Mouse (Mus musculus): ENCODE data around the gene Alox12. TPM values are rescaled to one million over a fixed set of nuclear protein-coding genes. Genes with fewer than 3 reads are reported as not detected.
A peak's percentile ranks its signal among the peaks of the same experiment; 100 is the strongest.

The Alox12 gene
- polyA plus RNA-seq (2015; fragmentation: Nextera tagmentation; extraction: Ambion mirVana): 1.2 and 1.7 TPM in 2 replicates

GRCm38 (mm10) chr11:70254931-70255531 lies at the start of gene Alox12:
TSS of gene Alox12 (minus strand) at chr11:70255353.
- no peak for ATAC-seq (ENCODE audit: low FRiP score, low read depth)
- Histone ChIP-seq H3K4me3 (peak within 1 kb of the TSS; percentile 19), H3K27me3 (peaks cover 48% of the 10 kb centered on the region), H3K27ac (replicated peaks) (no peak within 1 kb of the TSS), H3K4me2 (peak within 1 kb of the TSS; percentile 51), H3K4me1 (replicated peaks) (peaks cover 9% of the 10 kb centered on the region; the same call in 1 of the 2 replicates), H3K9ac (no peak within 1 kb of the TSS), H3K36me3 (no peaks in the 10 kb centered on the region), H3K9me3 (no peaks in the 10 kb centered on the region)
- under 1% methylated on average over 25 of the region's 25 CpGs for WGBS

GRCm38 (mm10) chr11:70302293-70302692 lies 47.1 kb upstream of the Alox12 start:
- no peaks in the 10 kb centered on the region for H3K36me3 ChIP-seq
- H3K27ac ChIP-seq (replicated peaks): no peak overlapping the region
- H3K9me3 ChIP-seq: no peaks in the 10 kb centered on the region
- no peaks in the 10 kb centered on the region for H3K4me1 ChIP-seq (replicated peaks)
- no peak overlapping the region for H3K4me2 ChIP-seq
- H3K9ac ChIP-seq: no peak overlapping the region
- H3K27me3 ChIP-seq: no peaks in the 10 kb centered on the region
- ATAC-seq (ENCODE audit: low FRiP score, low read depth): no peak
- H3K4me3 ChIP-seq: no peak overlapping the region
- WGBS: 83% methylated on average over 4 of the region's 4 CpGs

- Histone ChIP-seq H3K36me3 (no peaks in the 10 kb centered on the region), H3K4me2 (no peak overlapping the region), H3K9ac (no peak overlapping the region), H3K4me1 (replicated peaks) (no peaks in the 10 kb centered on the region), H3K27ac (replicated peaks) (no peak overlapping the region), H3K9me3 (no peaks in the 10 kb centered on the region), H3K4me3 (no peak overlapping the region), H3K27me3 (no peaks in the 10 kb centered on the region)
- 73% methylated on average over 12 of the region's 12 CpGs for WGBS
- no peak for ATAC-seq (ENCODE audit: low FRiP score, low read depth)
These were observed 42.8 kb upstream of the Alox12 start for GRCm38 (mm10) chr11:70297836-70298454.

GRCm38 (mm10) chr11:70297405-70297804 lies 42.3 kb upstream of the Alox12 start:
- Histone ChIP-seq H3K4me2 (no peak overlapping the region), H3K9ac (no peak overlapping the region), H3K27ac (replicated peaks) (no peak overlapping the region), H3K9me3 (no peaks in the 10 kb centered on the region), H3K4me3 (no peak overlapping the region), H3K27me3 (no peaks in the 10 kb centered on the region), H3K4me1 (replicated peaks) (no peaks in the 10 kb centered on the region), H3K36me3 (no peaks in the 10 kb centered on the region)
- 73% methylated on average over 4 of the region's 4 CpGs for WGBS
- no peak for ATAC-seq (ENCODE audit: low FRiP score, low read depth)

GRCm38 (mm10) chr11:70293881-70294280 lies 38.7 kb upstream of the Alox12 start:
- Histone ChIP-seq H3K9ac (no peak overlapping the region), H3K27ac (replicated peaks) (no peak overlapping the region), H3K4me2 (no peak overlapping the region), H3K4me1 (replicated peaks) (no peaks in the 10 kb centered on the region), H3K36me3 (no peaks in the 10 kb centered on the region), H3K4me3 (no peak overlapping the region), H3K9me3 (no peaks in the 10 kb centered on the region), H3K27me3 (no peaks in the 10 kb centered on the region)
- WGBS: 88% methylated on average over 6 of the region's 6 CpGs
- no peak for ATAC-seq (ENCODE audit: low FRiP score, low read depth)

- 91% methylated on average over 6 of the region's 6 CpGs for WGBS
- Histone ChIP-seq H3K9me3 (no peaks in the 10 kb centered on the region), H3K27ac (replicated peaks) (no peak overlapping the region), H3K4me1 (replicated peaks) (no peaks in the 10 kb centered on the region), H3K36me3 (no peaks in the 10 kb centered on the region), H3K4me3 (no peak overlapping the region), H3K27me3 (no peaks in the 10 kb centered on the region), H3K4me2 (no peak overlapping the region), H3K9ac (no peak overlapping the region)
- no peak for ATAC-seq (ENCODE audit: low FRiP score, low read depth)
These were observed 36.1 kb upstream of the Alox12 start for GRCm38 (mm10) chr11:70291235-70291634.

GRCm38 (mm10) chr11:70289236-70289635 lies 34.1 kb upstream of the Alox12 start:
- WGBS: 44% methylated on average over 6 of the region's 6 CpGs
- no peak for ATAC-seq (ENCODE audit: low FRiP score, low read depth)
- H3K27ac ChIP-seq (replicated peaks): no peak overlapping the region
- H3K4me2 ChIP-seq: no peak overlapping the region
- H3K4me3 ChIP-seq: no peak overlapping the region
- no peak overlapping the region for H3K9ac ChIP-seq
- H3K9me3 ChIP-seq: no peaks in the 10 kb centered on the region
- H3K4me1 ChIP-seq (replicated peaks): no peaks in the 10 kb centered on the region
- H3K36me3 ChIP-seq: no peaks in the 10 kb centered on the region
- H3K27me3 ChIP-seq: no peaks in the 10 kb centered on the region

GRCm38 (mm10) chr11:70288102-70288501 lies 32.9 kb upstream of the Alox12 start:
- Histone ChIP-seq H3K4me1 (replicated peaks) (no peaks in the 10 kb centered on the region), H3K9me3 (no peaks in the 10 kb centered on the region), H3K9ac (no peak overlapping the region), H3K4me2 (no peak overlapping the region), H3K4me3 (no peak overlapping the region), H3K27me3 (no peaks in the 10 kb centered on the region), H3K36me3 (no peaks in the 10 kb centered on the region), H3K27ac (replicated peaks) (no peak overlapping the region)
- no peak for ATAC-seq (ENCODE audit: low FRiP score, low read depth)
- WGBS: 89% methylated on average over 10 of the region's 10 CpGs

GRCm38 (mm10) chr11:70285686-70286085 lies 30.5 kb upstream of the Alox12 start:
- Histone ChIP-seq H3K9me3 (no peaks in the 10 kb centered on the region), H3K27ac (replicated peaks) (no peak overlapping the region), H3K36me3 (no peaks in the 10 kb centered on the region), H3K4me3 (no peak overlapping the region), H3K27me3 (no peaks in the 10 kb centered on the region), H3K4me2 (no peak overlapping the region), H3K9ac (no peak overlapping the region), H3K4me1 (replicated peaks) (no peaks in the 10 kb centered on the region)
- WGBS: 90% methylated on average over 5 of the region's 5 CpGs
- ATAC-seq (ENCODE audit: low FRiP score, low read depth): no peak

GRCm38 (mm10) chr11:70284757-70285156 lies 29.6 kb upstream of the Alox12 start:
- H3K9ac ChIP-seq: no peak overlapping the region
- no peak overlapping the region for H3K4me2 ChIP-seq
- ATAC-seq (ENCODE audit: low FRiP score, low read depth): no peak
- H3K27me3 ChIP-seq: no peaks in the 10 kb centered on the region
- no peaks in the 10 kb centered on the region for H3K4me1 ChIP-seq (replicated peaks)
- no peak overlapping the region for H3K4me3 ChIP-seq
- 85% methylated on average over 3 of the region's 3 CpGs for WGBS
- H3K36me3 ChIP-seq: no peaks in the 10 kb centered on the region
- no peak overlapping the region for H3K27ac ChIP-seq (replicated peaks)
- no peaks in the 10 kb centered on the region for H3K9me3 ChIP-seq

GRCm38 (mm10) chr11:70283666-70284065 lies 28.5 kb upstream of the Alox12 start:
- ATAC-seq (ENCODE audit: low FRiP score, low read depth): no peak

GRCm38 (mm10) chr11:70280441-70280840 lies 25.3 kb upstream of the Alox12 start:
- H3K4me3 ChIP-seq: no peak overlapping the region
- no peak overlapping the region for H3K27ac ChIP-seq (replicated peaks)
- H3K4me2 ChIP-seq: no peak overlapping the region
- no peaks in the 10 kb centered on the region for H3K27me3 ChIP-seq
- H3K4me1 ChIP-seq (replicated peaks): no peaks in the 10 kb centered on the region
- WGBS: 76% methylated on average over 3 of the region's 3 CpGs
- ATAC-seq (ENCODE audit: low FRiP score, low read depth): no peak
- H3K9ac ChIP-seq: no peak overlapping the region
- H3K36me3 ChIP-seq: no peaks in the 10 kb centered on the region
- no peaks in the 10 kb centered on the region for H3K9me3 ChIP-seq

More at GRCm38 (mm10) chr11:70283666-70284065, 28.5 kb upstream of the Alox12 start:
- Histone ChIP-seq H3K4me3 (no peak overlapping the region), H3K27me3 (no peaks in the 10 kb centered on the region), H3K36me3 (no peaks in the 10 kb centered on the region), H3K27ac (replicated peaks) (no peak overlapping the region), H3K9ac (no peak overlapping the region), H3K4me1 (replicated peaks) (no peaks in the 10 kb centered on the region), H3K4me2 (no peak overlapping the region), H3K9me3 (no peaks in the 10 kb centered on the region)
- WGBS: 88% methylated on average over 4 of the region's 4 CpGs

- Histone ChIP-seq H3K27me3 (no peaks in the 10 kb centered on the region), H3K4me2 (no peak overlapping the region), H3K9me3 (no peaks in the 10 kb centered on the region), H3K9ac (no peak overlapping the region), H3K4me3 (no peak overlapping the region), H3K27ac (replicated peaks) (no peak overlapping the region), H3K4me1 (replicated peaks) (no peaks in the 10 kb centered on the region), H3K36me3 (no peaks in the 10 kb centered on the region)
- WGBS: 76% methylated on average over 3 of the region's 3 CpGs
- ATAC-seq (ENCODE audit: low FRiP score, low read depth): no peak
These were observed 23.8 kb upstream of the Alox12 start for GRCm38 (mm10) chr11:70278961-70279360.
